Mouse (Mus musculus) hindbrain, embryonic 16.5 days (tissue): Measurements from ENCODE around the gene Btnl10. TPM values are rescaled to one million over a fixed set of nuclear protein-coding genes. Genes with fewer than 3 reads are reported as not detected.

Source experiments
- ATAC-seq: fragments of 200-750 bp; cut with Nextera tagmentation; 2 replicates; pipeline ENCODE4 v1.8.0; 2017; ENCODE audit warnings: moderate TSS enrichment, moderate library complexity
- H3K27ac ChIP-seq: fragments of 300-500 bp; sonication (generic); 2 replicates; pipeline ENCODE4 v1.5.1; 2014; ENCODE audit warnings: low read depth, mild to moderate bottlenecking, control low read depth, low read length, moderate library complexity
- H3K27me3 ChIP-seq: fragments of 300-500 bp; sonication (generic); replicated peaks from 2 replicates; pipeline ENCODE4 v1.6.1; 2014; ENCODE audit warnings: low read length; ENCODE audit not compliant: control insufficient read depth, insufficient read depth
- H3K36me3 ChIP-seq: fragments of 300-500 bp; sonication (generic); 2 replicates; pipeline ENCODE4 v1.6.1; 2014; ENCODE audit warnings: mild to moderate bottlenecking, low read length, moderate library complexity, mixed read lengths; ENCODE audit not compliant: control insufficient read depth, insufficient read depth
- H3K4me1 ChIP-seq: fragments of 300-500 bp; sonication (generic); 2 replicates; pipeline ENCODE4 v1.6.1; 2014; ENCODE audit warnings: low read depth, low read length; ENCODE audit not compliant: control insufficient read depth, insufficient read depth
- H3K4me2 ChIP-seq: fragments of 300-500 bp; sonication (generic); 2 replicates; pipeline ENCODE4 v1.6.1; 2014; ENCODE audit warnings: mild to moderate bottlenecking, low read length, control low read depth, moderate library complexity
- H3K4me3 ChIP-seq: fragments of 300-500 bp; sonication (generic); 2 replicates; pipeline ENCODE4 v1.5.1; 2014; ENCODE audit warnings: mild to moderate bottlenecking, low read length, control low read depth, moderate library complexity
- H3K9ac ChIP-seq: fragments of 300-500 bp; sonication (generic); 2 replicates; pipeline ENCODE4 v1.6.1; 2014; ENCODE audit warnings: low read depth, mild to moderate bottlenecking, control low read depth, low read length, moderate library complexity
- H3K9me3 ChIP-seq: fragments of 300-500 bp; sonication (generic); 2 replicates; pipeline ENCODE4 v1.6.1; 2014; ENCODE audit warnings: mild to moderate bottlenecking, low read length, moderate library complexity; ENCODE audit not compliant: control insufficient read depth
- WGBS: fragments of 180-500 bp; shearing (Covaris S2); extraction: QIAGEN DNeasy Blood & Tissue Kit; methylation state at CpG from one replicate; pipeline ENCODE4 v1.1.7; 2014; 5-methylcytosine and 5-hydroxymethylcytosine counted together
- polyA plus RNA-seq: library from polyadenylated mRNA; unstranded; fragments of >200 nt; fragmentation: Nextera tagmentation; extraction: Ambion mirVana; gene quantifications from 2 replicates; pipeline ENCODE4 v1.2.1, GENCODE M21; 2015

Btnl10 gene
- polyA plus RNA-seq, 1 experiment from 2014 or later, result not detected

GRCm38 (mm10) chr11:58954420-58955142, 36.9 kb downstream of the Btnl10 start, which contains the start of the genes Hist3h2a and Trim17:
Gene Hist3h2a (plus strand): TSS chr11:58954685.
Gene Trim17 (plus strand): TSS chr11:58954685.
- under 1% methylated on average over 49 of the region's 49 CpGs for WGBS
- Histone ChIP-seq H3K4me2 (peak within 1 kb of the TSS; percentile 95), H3K4me1 (peaks cover 46% of the 10 kb centered on the region), H3K9me3 (no peaks in the 10 kb centered on the region), H3K9ac (peak within 1 kb of the TSS; percentile 86), H3K27ac (peak within 1 kb of the TSS; percentile 99), H3K36me3 (no peaks in the 10 kb centered on the region; the same call in 1 of the 2 replicates), H3K27me3 (no peaks in the 10 kb centered on the region), H3K4me3 (peak within 1 kb of the TSS; percentile 57)
- peak; percentile 92 for ATAC-seq

- Histone ChIP-seq H3K4me2 (peak overlapping the region; percentile 84), H3K36me3 (no peaks in the 10 kb centered on the region; the same call in 1 of the 2 replicates), H3K27ac (peak overlapping the region; percentile 99), H3K9me3 (no peaks in the 10 kb centered on the region), H3K27me3 (no peaks in the 10 kb centered on the region), H3K9ac (peak overlapping the region; percentile 78), H3K4me1 (peaks cover 48% of the 10 kb centered on the region), H3K4me3 (peak overlapping the region; percentile 57)
- 0% methylated on average over 20 of the region's 20 CpGs for WGBS
- peak; percentile 31 for ATAC-seq
These were observed 37.6 kb downstream of the Btnl10 start for GRCm38 (mm10) chr11:58955143-58955867.

- H3K4me1 ChIP-seq, result peaks cover 46% of the 10 kb centered on the region
These were observed 38.2 kb downstream of the Btnl10 start for GRCm38 (mm10) chr11:58955868-58956257.

GRCm38 (mm10) chr11:58957226-58957914, 39.7 kb downstream of the Btnl10 start:
- Histone ChIP-seq H3K36me3 (no peaks in the 10 kb centered on the region; the same call in 1 of the 2 replicates), H3K27me3 (no peaks in the 10 kb centered on the region), H3K4me2 (peak overlapping the region; percentile 84), H3K9ac (peak overlapping the region; percentile 78), H3K4me3 (peak overlapping the region; percentile 57), H3K9me3 (0 out of 2 replicates have a peak, but pooled peaks cover 2% of the 10 kb centered on the region), H3K27ac (no peak overlapping the region), H3K4me1 (peaks cover 36% of the 10 kb centered on the region)
- 82% methylated on average over 5 of the region's 5 CpGs for WGBS
- ATAC-seq, result no peak

More at GRCm38 (mm10) chr11:58955868-58956257, 38.2 kb downstream of the Btnl10 start:
- peak overlapping the region; percentile 84 for H3K4me2 ChIP-seq
- no peaks in the 10 kb centered on the region for H3K27me3 ChIP-seq
- H3K27ac ChIP-seq, result peak overlapping the region; percentile 99
- H3K4me3 ChIP-seq, result peak overlapping the region; percentile 57
- peak overlapping the region; percentile 78 for H3K9ac ChIP-seq
- ATAC-seq, result no peak
- H3K36me3 ChIP-seq, result no peaks in the 10 kb centered on the region; the same call in 1 of the 2 replicates
- WGBS, result 15% methylated on average over 8 of the region's 8 CpGs
- no peaks in the 10 kb centered on the region for H3K9me3 ChIP-seq

- Histone ChIP-seq H3K4me1 (peaks cover 32% of the 10 kb centered on the region), H3K4me2 (peak overlapping the region; percentile 84), H3K27ac (no peak overlapping the region), H3K9ac (no peak overlapping the region), H3K9me3 (0 out of 2 replicates have a peak, but pooled peaks cover 2% of the 10 kb centered on the region), H3K27me3 (no peaks in the 10 kb centered on the region), H3K4me3 (no peak overlapping the region), H3K36me3 (no peaks in the 10 kb centered on the region; the same call in 1 of the 2 replicates)
- ATAC-seq, result no peak
- WGBS, result 82% methylated on average over 6 of the region's 6 CpGs
These were observed 40.8 kb downstream of the Btnl10 start for GRCm38 (mm10) chr11:58958536-58958935.

- Histone ChIP-seq H3K4me3 (peak overlapping the region; percentile 57), H3K27ac (peak overlapping the region; percentile 82), H3K36me3 (no peaks in the 10 kb centered on the region; the same call in 1 of the 2 replicates), H3K27me3 (no peaks in the 10 kb centered on the region), H3K9me3 (0 out of 2 replicates have a peak, but pooled peaks cover 2% of the 10 kb centered on the region), H3K9ac (peak overlapping the region; percentile 70), H3K4me1 (peaks cover 32% of the 10 kb centered on the region), H3K4me2 (peak overlapping the region; percentile 89)
- 32% methylated on average over 15 of the region's 15 CpGs for WGBS
- ATAC-seq, result no peak
These were observed 41.6 kb downstream of the Btnl10 start for GRCm38 (mm10) chr11:58959186-58959825.

- 0% methylated on average over 40 of the region's 40 CpGs for WGBS
- peak overlapping the region; percentile 82 for H3K27ac ChIP-seq
- peak overlapping the region; percentile 70 for H3K9ac ChIP-seq
- H3K4me3 ChIP-seq, result peak overlapping the region; percentile 57
- peak; percentile 92 for ATAC-seq
- peaks cover 32% of the 10 kb centered on the region for H3K4me1 ChIP-seq
- H3K36me3 ChIP-seq, result no peaks in the 10 kb centered on the region; the same call in 1 of the 2 replicates
- peak overlapping the region; percentile 89 for H3K4me2 ChIP-seq
- no peaks in the 10 kb centered on the region for H3K27me3 ChIP-seq
- 0 out of 2 replicates have a peak, but pooled peaks cover 2% of the 10 kb centered on the region for H3K9me3 ChIP-seq
These were observed 42.3 kb downstream of the Btnl10 start for GRCm38 (mm10) chr11:58959921-58960465.
